18 mouse cellular contexts compared by ENCODE assay signal in genomic region chr15:51264599-51265163, GRCm38 (mm10).
DNase-seq lines count a peak whose midpoint lies in the region; ATAC-seq and TF ChIP-seq lines count a peak whose summit lies in the region.
"Had no signal": no experiment of that assay in that cellular context is flagged by ENCODE, and none has a peak within 500 bp of the region (broad histone marks: within the 10 kb centered on the region; RNA-seq: fewer than 3 reads in every experiment).

No protein-coding gene starts in this region.

- no peak overlapping the region for H3K4me3 ChIP-seq in embryonic facial prominence, embryonic 13.5 days
- H3K4me3 ChIP-seq in embryonic facial prominence, embryonic 10.5 days: no peak overlapping the region
- H3K4me3 ChIP-seq in lung, postnatal 0 days (ENCODE audit: low read depth, low read length): no peak overlapping the region
- H3K4me3 ChIP-seq: heart, embryonic 10.5 days; hindbrain, embryonic 13.5 days had no signal

- no peak for TF ChIP-seq CTCF in lung, postnatal 0 days (IDR thresholded peaks at IDR 0.05)

- no peaks in the 10 kb centered on the region for H3K36me3 ChIP-seq in embryonic facial prominence, embryonic 13.5 days
- H3K36me3 ChIP-seq in embryonic facial prominence, embryonic 10.5 days (replicated peaks): no peaks in the 10 kb centered on the region
- H3K36me3 ChIP-seq in lung, postnatal 0 days (ENCODE audit: insufficient read depth, low read length): no peaks in the 10 kb centered on the region
- H3K36me3 ChIP-seq: heart, embryonic 10.5 days; hindbrain, embryonic 13.5 days had no signal

- H3K4me2 ChIP-seq in embryonic facial prominence, embryonic 13.5 days: 0 out of 2 replicates have a peak overlapping the region, but pooled peaks have one; percentile 1
- H3K4me2 ChIP-seq in lung, postnatal 0 days (replicated peaks; ENCODE audit: low read depth, low read length): no peak overlapping the region; the same call in 1 of the 2 replicates
- H3K4me2 ChIP-seq: hindbrain, embryonic 13.5 days had no signal

- peaks cover 6% of the 10 kb centered on the region; the same call in 1 of the 2 replicates for H3K4me1 ChIP-seq in embryonic facial prominence, embryonic 13.5 days
- H3K4me1 ChIP-seq in embryonic facial prominence, embryonic 10.5 days: no peaks in the 10 kb centered on the region
- no peaks in the 10 kb centered on the region for H3K4me1 ChIP-seq in lung, postnatal 0 days (ENCODE audit: insufficient read depth, low read depth, low read length)
- H3K4me1 ChIP-seq: heart, embryonic 10.5 days; hindbrain, embryonic 13.5 days had no signal

- 56% methylated on average over 5 of the region's 5 CpGs for WGBS in embryonic facial prominence, embryonic 13.5 days
- 61% methylated on average over 5 of the region's 5 CpGs for WGBS in embryonic facial prominence, embryonic 10.5 days
- WGBS in lung, postnatal 0 days: 48% methylated on average over 5 of the region's 5 CpGs

- DNase-seq in embryonic facial prominence, embryonic 10.5 days (ENCODE audit: low spot score): no peak
- peak; percentile 84 for DNase-seq in heart, adult 11 months
- DNase-seq in heart, postnatal 25 days (ENCODE audit: low spot score): no peak
- DNase-seq in lung, postnatal 0 days (ENCODE audit: low spot score): peak; percentile 10
- DNase-seq in lung, postnatal 4 days: no peak
- peak; percentile 33 for DNase-seq in fibroblast of lung, adult 2 months (ENCODE audit: low read depth)
- no peak for DNase-seq in thymus, postnatal 0 days (ENCODE audit: low spot score)
- DNase-seq: adrenal gland, postnatal 10 days; cerebellum, adult 2 months; cerebellum, postnatal 36 days; gastrocnemius, postnatal 36 days; kidney, adult 11 months; kidney, adult 9 months had no signal

- no peak for ATAC-seq in embryonic facial prominence, embryonic 13.5 days (ENCODE audit: insufficient number of reproducible peaks, insufficient read depth, low FRiP score, low TSS enrichment, low read depth)
- ATAC-seq in lung, postnatal 0 days: no peak
- ATAC-seq: hindbrain, postnatal 0 days had no signal

- no peaks in the 10 kb centered on the region for H3K27me3 ChIP-seq in embryonic facial prominence, embryonic 13.5 days
- no peaks in the 10 kb centered on the region for H3K27me3 ChIP-seq in embryonic facial prominence, embryonic 10.5 days (replicated peaks; ENCODE audit: low read depth, poor library complexity, severe bottlenecking)
- no peaks in the 10 kb centered on the region for H3K27me3 ChIP-seq in lung, postnatal 0 days (replicated peaks; ENCODE audit: insufficient read depth, low read length)
- H3K27me3 ChIP-seq: CH12.LX; hindbrain, embryonic 13.5 days had no signal

- TF ChIP-seq EP300 in lung, postnatal 0 days (IDR thresholded peaks at IDR 0.05): no peak

- intact Hi-C loops in heart, postnatal 25 days (cut with DNase I): no loop called here

- H3K9ac ChIP-seq in embryonic facial prominence, embryonic 13.5 days: no peak overlapping the region
- H3K9ac ChIP-seq in lung, postnatal 0 days (replicated peaks; ENCODE audit: low read depth): no peak overlapping the region
- H3K9ac ChIP-seq: hindbrain, embryonic 13.5 days had no signal

- H3K9me3 ChIP-seq in embryonic facial prominence, embryonic 13.5 days: no peaks in the 10 kb centered on the region
- no peaks in the 10 kb centered on the region for H3K9me3 ChIP-seq in embryonic facial prominence, embryonic 10.5 days
- no peaks in the 10 kb centered on the region for H3K9me3 ChIP-seq in lung, postnatal 0 days (ENCODE audit: low read length)
- H3K9me3 ChIP-seq: heart, embryonic 10.5 days; hindbrain, embryonic 13.5 days had no signal

- H3K27ac ChIP-seq in embryonic facial prominence, embryonic 13.5 days: no peak overlapping the region
- no peak overlapping the region for H3K27ac ChIP-seq in embryonic facial prominence, embryonic 10.5 days (replicated peaks)
- no peak overlapping the region for H3K27ac ChIP-seq in lung, postnatal 0 days (ENCODE audit: low read length)
- H3K27ac ChIP-seq: heart, embryonic 10.5 days; hindbrain, embryonic 13.5 days; hindbrain, postnatal 0 days had no signal

Comparison
In these comparisons a context has a peak if more than half of its experiments do, and no peak if none do; other contexts are left out.
1. DNase-seq: peak in heart, adult 11 months (single experiment), lung, postnatal 0 days (single experiment) and fibroblast of lung, adult 2 months (single experiment); none in embryonic facial prominence, embryonic 10.5 days (single experiment), heart, postnatal 25 days (single experiment), lung, postnatal 4 days (0 of 2) and thymus, postnatal 0 days (single experiment).